Mouse (Mus musculus) spleen, adult 2 months (tissue): Measurements from ENCODE around the gene Pnmal1. TPM values are rescaled to one million over a fixed set of nuclear protein-coding genes. Genes with fewer than 3 reads are reported as not detected.

Source experiments
- DNase-seq, 2 experiments: peaks; one replicate each; pipeline versions ENCODE4 v3.0.0 to v3.0.0-alpha.2; 2012 to 2021; ENCODE audit warnings: low spot score in 2 of 2, low read depth in 1 of 2
- H3K27ac ChIP-seq: fragments of 200-500 bp; 2 replicates; pipeline ENCODE4 v1.5.1; 2012; ENCODE audit warnings: low read length, inconsistent platforms; ENCODE audit not compliant: insufficient read depth
- H3K27me3 ChIP-seq: fragments of 200-500 bp; 2 replicates; pipeline ENCODE4 v1.6.1; 2012; ENCODE audit warnings: mild to moderate bottlenecking, moderate library complexity, low read length, inconsistent platforms; ENCODE audit not compliant: control insufficient read depth, insufficient read depth
- H3K36me3 ChIP-seq: fragments of 200-500 bp; 2 replicates; pipeline ENCODE4 v1.6.1; 2012; ENCODE audit warnings: mild to moderate bottlenecking, low read length, inconsistent platforms; ENCODE audit not compliant: control insufficient read depth, insufficient read depth
- H3K4me1 ChIP-seq: fragments of 200-500 bp; 2 replicates; pipeline ENCODE4 v1.6.1; 2011; ENCODE audit warnings: inconsistent platforms; ENCODE audit not compliant: control insufficient read depth, insufficient read depth, insufficient read length
- H3K4me3 ChIP-seq: fragments of 200-500 bp; 2 replicates; pipeline ENCODE4 v1.5.1; 2011; ENCODE audit warnings: mild to moderate bottlenecking, inconsistent platforms; ENCODE audit not compliant: insufficient read depth, insufficient read length; ENCODE audit errors: extremely low read depth
- CTCF ChIP-seq: fragments of 200-500 bp; IDR thresholded peaks from 2 replicates; pipeline ENCODE4 v1.5.1; 2011; ENCODE audit warnings: mild to moderate bottlenecking, inconsistent platforms; ENCODE audit not compliant: insufficient read depth, insufficient read length, insufficient replicate concordance; ENCODE audit errors: extremely low read depth
- POLR2A ChIP-seq: fragments of 200-500 bp; IDR thresholded peaks from 2 replicates; pipeline ENCODE4 v1.6.1; 2011; ENCODE audit warnings: low read depth, low read length, inconsistent platforms
- WGBS: fragments of 180-500 bp; shearing (Covaris S2); methylation state at CpG from one replicate; pipeline ENCODE4 v1.1.7; 2018; 5-methylcytosine and 5-hydroxymethylcytosine counted together
- polyA plus RNA-seq: library from polyadenylated mRNA; depleted of rRNA; stranded (reverse); fragments of >200 nt; gene quantifications from 2 replicates; pipeline ENCODE4 v1.2.3, GENCODE M21; 2012

Gene Pnmal1
- polyA plus RNA-seq, 1 experiment = not detected

DNA sequence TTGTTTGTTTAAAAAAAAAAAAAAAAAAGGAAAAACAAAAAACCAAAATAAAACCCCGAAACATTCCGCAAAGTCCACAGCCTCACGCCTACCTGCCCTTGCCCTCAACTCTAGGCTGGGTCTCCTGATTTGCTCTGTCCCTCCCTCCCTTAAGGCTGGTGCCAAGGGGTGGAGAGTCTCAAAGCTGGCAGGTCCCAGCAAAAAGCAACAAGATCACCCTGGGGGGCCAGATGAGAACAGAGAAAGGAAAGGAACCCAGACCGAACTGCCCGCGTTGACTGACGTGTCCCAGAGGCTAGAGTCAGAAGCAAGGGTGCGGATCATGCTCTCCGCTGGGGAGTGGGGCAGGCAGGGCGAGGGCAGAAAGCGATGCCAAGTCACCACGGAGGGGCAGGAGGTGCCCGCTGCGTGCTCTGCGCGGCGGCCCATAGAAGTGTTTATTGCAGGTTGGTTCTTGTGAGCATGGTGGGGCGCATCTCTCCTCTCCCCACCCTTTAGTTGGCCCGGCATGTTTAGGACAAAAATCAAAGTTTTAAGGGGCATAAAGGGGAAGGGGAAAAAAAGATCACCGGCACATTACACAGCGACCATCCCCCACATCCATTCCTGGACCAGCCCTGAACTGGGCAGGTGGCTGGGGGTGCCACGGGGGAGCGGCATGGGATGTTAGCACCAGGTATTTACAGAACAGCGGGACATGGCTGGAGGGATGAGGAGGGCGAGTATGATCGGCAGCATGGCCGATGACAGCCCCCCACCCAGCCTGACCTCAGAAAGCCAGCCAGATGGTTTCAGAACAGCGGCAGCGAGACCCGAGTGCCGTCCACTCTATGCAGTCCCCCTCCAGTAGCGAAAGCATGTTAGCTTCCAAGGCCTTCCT is 43.8 kb upstream of the Pnmal1 start:
- H3K27ac ChIP-seq = no peak overlapping the region
- H3K4me3 ChIP-seq = no peak overlapping the region
- DNase-seq = no peak
- H3K4me1 ChIP-seq = no peaks in the 10 kb centered on the region
- H3K27me3 ChIP-seq = no peaks in the 10 kb centered on the region
- peaks cover 36% of the 10 kb centered on the region for H3K36me3 ChIP-seq
- WGBS = 96% methylated on average over 32 of the region's 32 CpGs
- TF ChIP-seq CTCF = no peak
- TF ChIP-seq POLR2A = no peak

DNA sequence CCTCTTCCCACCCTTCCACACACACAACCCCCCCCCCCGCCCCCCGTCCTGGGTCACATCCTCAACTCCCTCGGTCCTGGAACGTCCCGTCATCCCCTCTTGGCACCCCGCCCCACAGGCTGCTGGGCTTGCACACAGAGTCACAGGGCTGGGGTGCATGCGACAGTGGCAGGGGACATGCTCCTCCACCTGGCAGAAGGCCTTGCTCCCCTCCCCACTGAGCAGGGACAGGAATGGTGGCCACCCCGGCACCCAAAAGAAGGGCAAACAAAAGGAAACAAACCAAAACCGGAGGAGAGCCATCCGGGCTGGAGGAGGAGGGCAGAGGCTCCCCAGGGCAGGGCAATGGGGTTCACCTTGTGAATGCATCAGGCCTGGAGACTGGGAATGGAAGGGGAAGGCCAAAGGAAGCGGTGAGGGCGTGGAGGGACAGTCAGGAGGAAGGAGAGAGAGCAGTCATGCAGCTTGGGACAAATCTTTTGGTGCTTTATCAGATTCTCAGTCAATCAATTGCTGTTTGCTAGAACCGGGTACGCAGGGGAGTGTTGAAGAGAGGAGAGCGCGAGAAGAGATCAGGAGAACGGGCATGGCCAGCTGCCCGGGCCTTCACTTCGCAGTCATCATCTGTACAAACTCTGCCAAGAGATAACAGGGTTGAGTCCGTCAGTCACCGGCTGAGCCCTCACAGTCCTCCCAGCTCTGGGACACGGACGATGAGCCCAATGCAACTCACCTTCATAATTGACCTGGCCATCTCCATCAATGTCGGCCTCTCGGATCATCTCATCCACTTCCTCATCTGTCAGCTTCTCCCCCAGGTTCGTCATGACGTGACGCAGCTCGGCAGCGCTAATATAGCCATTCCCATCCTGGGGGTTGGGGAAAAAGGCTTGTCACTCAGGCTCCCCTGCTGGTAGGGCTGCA is 42.9 kb upstream of the Pnmal1 start:
- Histone ChIP-seq H3K4me3 (no peak overlapping the region), H3K27ac (no peak overlapping the region), H3K4me1 (no peaks in the 10 kb centered on the region), H3K36me3 (peaks cover 36% of the 10 kb centered on the region), H3K27me3 (no peaks in the 10 kb centered on the region)
- WGBS = 86% methylated on average over 30 of the region's 30 CpGs
- TF ChIP-seq POLR2A (no peak), CTCF (no peak)
- no peak for DNase-seq

DNA sequence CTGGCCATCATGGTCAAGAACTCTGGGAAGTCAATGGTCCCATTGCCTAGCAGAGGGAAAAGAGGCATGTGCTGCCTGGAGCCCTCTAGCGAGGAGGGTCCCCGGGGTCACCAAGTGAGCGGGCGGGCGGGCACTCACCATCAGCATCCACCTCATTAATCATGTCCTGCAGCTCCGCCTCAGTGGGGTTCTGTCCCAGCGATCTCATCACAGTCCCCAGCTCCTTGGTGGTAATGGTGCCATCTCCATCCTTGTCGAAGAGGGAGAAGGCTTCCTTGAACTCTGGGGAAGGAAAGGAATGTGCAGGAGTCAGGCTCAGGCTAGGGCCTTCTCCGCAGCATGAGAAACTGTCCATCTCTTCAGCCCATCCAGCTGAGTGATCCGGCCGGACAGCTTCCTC is 42.0 kb upstream of the Pnmal1 start:
- no peak for DNase-seq
- WGBS = 92% methylated on average over 11 of the region's 11 CpGs
- TF ChIP-seq POLR2A = no peak
- TF ChIP-seq CTCF = no peak
- Histone ChIP-seq H3K27ac (no peak overlapping the region), H3K27me3 (no peaks in the 10 kb centered on the region), H3K4me3 (no peak overlapping the region), H3K4me1 (peaks cover 2% of the 10 kb centered on the region; the same call in 1 of the 2 replicates), H3K36me3 (peaks cover 36% of the 10 kb centered on the region)

DNA sequence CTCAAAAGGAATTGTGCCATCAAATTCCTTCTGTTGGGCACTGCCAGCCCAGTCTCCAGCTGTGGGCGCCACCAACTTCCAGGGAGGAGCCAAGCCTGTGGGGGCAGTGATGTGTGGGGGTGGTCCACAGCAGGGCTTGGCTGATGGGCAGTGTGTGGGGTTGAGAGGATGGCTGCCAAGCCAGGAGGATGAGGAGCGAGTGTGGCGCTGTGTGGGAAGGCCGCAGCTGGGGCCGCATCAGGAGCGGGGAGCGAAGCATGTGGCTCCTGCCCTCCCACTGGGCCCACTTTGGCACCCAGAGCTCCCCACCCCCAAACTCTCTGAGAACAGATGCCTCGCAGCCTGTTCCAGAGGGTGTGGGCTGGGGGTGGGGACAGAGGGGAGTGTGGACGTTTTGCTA is 41.5 kb upstream of the Pnmal1 start:
- Histone ChIP-seq H3K4me3 (no peak overlapping the region), H3K36me3 (peaks cover 36% of the 10 kb centered on the region), H3K4me1 (peaks cover 4% of the 10 kb centered on the region; the same call in 1 of the 2 replicates), H3K27me3 (no peaks in the 10 kb centered on the region), H3K27ac (no peak overlapping the region)
- TF ChIP-seq POLR2A (no peak), CTCF (no peak)
- 91% methylated on average over 9 of the region's 9 CpGs for WGBS
- DNase-seq = no peak

DNA sequence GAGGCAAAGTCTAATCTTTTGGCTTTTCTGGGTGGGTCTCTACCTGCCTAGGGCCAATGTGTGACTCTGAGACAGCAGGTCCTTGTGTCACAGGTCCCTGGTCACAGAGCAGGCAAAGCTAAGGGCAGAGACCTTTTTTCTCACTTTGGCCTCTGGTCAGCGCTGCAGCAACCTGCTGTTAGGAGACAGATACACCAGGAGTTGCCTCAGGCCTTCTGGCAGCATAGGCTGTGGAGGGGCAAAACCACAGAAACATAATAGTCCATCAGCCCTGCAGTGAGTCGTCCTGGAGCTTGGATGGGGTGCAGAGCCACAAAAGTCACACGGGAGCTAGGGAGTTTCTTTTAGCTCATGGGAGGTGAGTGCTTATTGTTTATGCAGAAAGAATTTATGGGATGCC is 40.8 kb upstream of the Pnmal1 start:
- H3K27me3 ChIP-seq = no peaks in the 10 kb centered on the region
- peaks cover 36% of the 10 kb centered on the region for H3K36me3 ChIP-seq
- peaks cover 4% of the 10 kb centered on the region; the same call in 1 of the 2 replicates for H3K4me1 ChIP-seq
- DNase-seq = no peak
- TF ChIP-seq CTCF = no peak
- TF ChIP-seq POLR2A = no peak
- 92% methylated on average over 3 of the region's 3 CpGs for WGBS
- no peak overlapping the region for H3K4me3 ChIP-seq
- H3K27ac ChIP-seq = no peak overlapping the region

DNA sequence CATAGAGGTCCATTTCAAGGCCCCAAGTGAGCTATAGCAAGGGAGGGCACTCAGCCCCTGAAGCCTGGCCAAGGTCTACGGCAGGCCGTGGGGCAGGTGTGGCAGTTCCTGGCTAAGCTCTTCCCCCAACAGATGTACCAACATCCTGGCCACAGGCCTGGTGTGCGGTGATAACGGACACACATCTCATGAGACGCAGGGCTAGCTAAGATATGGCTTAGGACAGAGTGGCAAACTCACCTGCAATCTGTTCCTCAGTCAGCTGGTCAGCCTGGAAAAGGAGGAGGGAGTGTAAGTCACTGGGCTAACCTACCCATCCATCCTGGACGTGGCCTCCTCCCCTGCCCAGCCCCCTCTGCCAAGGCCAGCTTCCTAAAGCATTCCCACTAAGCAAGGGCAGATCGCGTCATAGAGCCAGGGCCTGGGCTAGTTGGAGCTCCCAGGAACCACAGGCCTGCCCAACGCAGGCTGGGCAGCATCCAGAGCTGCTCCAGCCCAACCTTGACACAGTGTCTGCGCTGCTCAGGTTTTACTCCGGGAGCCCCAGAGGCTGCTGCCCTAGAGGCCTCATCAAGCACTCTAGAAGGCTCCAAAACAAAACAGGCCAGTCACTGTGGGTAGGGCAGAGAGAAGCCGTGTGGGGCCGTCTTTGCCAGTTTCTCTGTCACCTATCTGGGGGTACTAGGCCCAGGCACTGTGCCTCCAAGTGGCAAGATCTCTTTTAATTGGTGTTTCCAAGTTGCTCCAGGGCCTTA is 39.9 kb upstream of the Pnmal1 start:
- Histone ChIP-seq H3K4me1 (peaks cover 4% of the 10 kb centered on the region; the same call in 1 of the 2 replicates), H3K27me3 (no peaks in the 10 kb centered on the region), H3K27ac (no peak overlapping the region), H3K4me3 (no peak overlapping the region), H3K36me3 (peaks cover 36% of the 10 kb centered on the region)
- TF ChIP-seq POLR2A (no peak), CTCF (no peak)
- WGBS = 67% methylated on average over 13 of the region's 13 CpGs
- DNase-seq = no peak

DNA sequence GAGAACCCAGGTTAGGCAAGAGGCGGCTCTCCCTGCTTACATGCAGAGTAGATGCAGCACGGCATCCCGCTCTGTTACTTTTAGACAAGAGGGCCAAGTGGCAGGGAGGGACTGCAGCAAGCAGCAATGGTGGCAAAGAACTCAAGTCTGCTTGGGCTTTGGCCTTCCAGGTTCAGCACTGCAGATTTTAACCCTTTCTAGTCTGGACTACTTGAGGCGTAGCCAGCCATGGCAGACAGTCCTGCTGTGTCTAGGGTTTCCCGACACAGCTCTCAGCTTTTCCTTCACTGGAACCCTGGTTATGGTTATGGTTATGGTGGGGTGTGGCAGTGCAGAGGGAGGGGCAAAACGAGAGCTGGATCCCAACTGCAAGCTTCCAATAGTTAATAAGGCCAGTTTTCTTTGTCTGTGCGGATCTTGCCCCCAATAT is 39.3 kb upstream of the Pnmal1 start:
- Histone ChIP-seq H3K36me3 (peaks cover 34% of the 10 kb centered on the region), H3K4me1 (peaks cover 4% of the 10 kb centered on the region; the same call in 1 of the 2 replicates), H3K27ac (no peak overlapping the region), H3K4me3 (no peak overlapping the region), H3K27me3 (no peaks in the 10 kb centered on the region)
- DNase-seq = no peak
- 88% methylated on average over 7 of the region's 7 CpGs for WGBS
- TF ChIP-seq POLR2A = no peak
- TF ChIP-seq CTCF = no peak
